Mouse (Mus musculus) right cerebral cortex, postnatal 25 days (tissue): Measurements from ENCODE around the gene Aldh16a1.
"Not testable (repeated sequence)": the region's sequence is repeated elsewhere in the genome, so short reads cannot be mapped to it uniquely, and the experiment has no call there.

Experiments
- DNase-seq: peaks from one replicate; pipeline ENCODE4 v3.0.0; 2022

The Aldh16a1 gene

GRCm38 (mm10) chr7:45110089-45110488 lies 44.3 kb downstream of the Aldh16a1 start:
- not testable (repeated sequence) for DNase-seq

DNA sequence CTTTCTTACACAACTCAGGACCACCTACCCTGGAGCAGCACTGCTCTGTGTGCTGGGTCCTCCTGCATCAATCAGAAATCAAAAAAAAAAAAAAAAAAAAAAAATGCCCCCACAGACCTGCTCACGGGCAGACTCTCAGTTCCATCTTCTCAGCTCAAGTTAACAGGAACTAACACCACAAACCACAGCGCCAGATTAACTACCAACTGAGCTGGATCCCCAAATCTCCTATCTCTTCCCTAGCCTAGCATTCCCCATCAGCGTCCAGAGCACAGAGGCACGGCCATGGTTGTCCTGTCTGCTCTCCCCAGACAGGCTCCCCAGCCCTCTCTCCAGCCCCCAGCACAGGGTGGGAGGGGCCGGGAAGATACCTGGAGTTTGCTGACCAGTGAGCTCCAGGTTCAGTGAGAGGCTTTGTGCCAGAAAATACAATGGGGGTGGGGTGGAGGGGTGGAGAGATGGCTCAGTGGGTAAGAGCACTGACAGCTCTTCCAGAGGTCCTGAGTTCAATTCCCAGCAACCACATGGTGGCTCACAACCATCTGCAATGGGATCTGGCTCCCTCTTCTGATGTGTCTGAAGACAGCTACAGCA lies 47.2 kb downstream of the Aldh16a1 start:
- no peak for DNase-seq

DNA sequence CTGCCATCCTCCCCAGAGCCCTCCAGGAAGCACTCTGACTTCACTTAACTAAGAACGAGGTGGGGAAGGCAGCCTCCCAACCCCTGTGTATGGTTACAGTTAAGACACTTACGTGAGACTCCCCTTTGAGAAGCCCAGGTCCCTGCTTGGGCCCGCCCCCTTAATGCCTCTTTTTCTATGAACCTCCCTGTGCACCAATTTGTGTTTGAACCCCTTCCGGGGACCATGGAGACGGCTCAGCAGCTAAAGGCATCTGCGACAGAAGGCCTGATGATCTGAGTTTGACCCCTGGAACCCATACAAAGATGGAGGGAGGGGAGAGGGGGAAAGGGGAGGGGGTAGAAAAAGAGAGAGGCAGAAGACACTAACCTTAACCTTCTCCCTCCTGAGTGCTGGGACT lies 47.9 kb downstream of the Aldh16a1 start:
- DNase-seq = no peak

DNA sequence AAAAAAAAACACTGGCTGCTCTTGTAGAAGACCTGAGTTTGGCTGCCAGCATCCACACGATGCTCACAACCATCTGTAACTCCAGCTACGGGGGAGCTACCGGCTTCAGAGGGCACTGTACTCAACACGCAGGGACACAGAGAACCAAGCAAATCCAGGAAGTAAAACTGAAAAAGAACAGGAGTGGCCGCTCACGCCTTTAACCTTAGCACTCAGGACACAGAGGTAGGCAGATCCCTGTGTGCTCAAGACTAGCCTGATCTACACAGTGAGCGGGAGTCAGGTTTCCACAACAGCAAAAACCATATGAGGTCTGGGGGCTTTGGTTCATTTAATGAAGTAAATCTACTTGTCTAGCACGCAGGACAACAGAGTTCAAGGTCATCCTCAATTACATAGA lies 48.9 kb downstream of the Aldh16a1 start:
- no peak for DNase-seq

DNA sequence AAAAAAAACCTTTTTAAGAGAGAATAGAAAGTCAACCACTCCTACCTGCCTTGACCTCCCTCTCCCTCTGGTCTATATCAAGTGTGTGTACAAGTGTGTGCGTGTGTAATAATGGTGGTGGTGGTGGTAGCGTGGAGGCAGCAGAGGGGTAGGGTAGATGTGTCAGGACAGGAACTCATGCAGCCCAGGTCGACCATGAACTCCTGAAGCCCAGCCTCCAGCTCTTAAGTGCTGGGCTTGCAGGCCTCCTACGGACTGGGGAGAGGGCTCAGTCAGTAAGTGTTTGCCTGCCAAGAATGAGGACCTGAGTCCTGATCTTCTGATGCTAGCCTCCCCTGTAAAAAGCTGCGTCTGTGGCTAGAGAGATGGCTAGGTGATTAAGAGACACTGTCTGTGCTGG lies 49.4 kb downstream of the Aldh16a1 start:
- DNase-seq = no peak

- peak; percentile 41 for DNase-seq
Measured at GRCm38 (mm10) chr7:45103652-45104180, 50.7 kb downstream of the Aldh16a1 start, which contains the start of gene Fcgrt. Gene Fcgrt, minus strand, starts transcription at chr7:45103851.

- no peak for DNase-seq
Measured at GRCm38 (mm10) chr7:45102940-45103585, 51.3 kb downstream of the Aldh16a1 start.

DNA sequence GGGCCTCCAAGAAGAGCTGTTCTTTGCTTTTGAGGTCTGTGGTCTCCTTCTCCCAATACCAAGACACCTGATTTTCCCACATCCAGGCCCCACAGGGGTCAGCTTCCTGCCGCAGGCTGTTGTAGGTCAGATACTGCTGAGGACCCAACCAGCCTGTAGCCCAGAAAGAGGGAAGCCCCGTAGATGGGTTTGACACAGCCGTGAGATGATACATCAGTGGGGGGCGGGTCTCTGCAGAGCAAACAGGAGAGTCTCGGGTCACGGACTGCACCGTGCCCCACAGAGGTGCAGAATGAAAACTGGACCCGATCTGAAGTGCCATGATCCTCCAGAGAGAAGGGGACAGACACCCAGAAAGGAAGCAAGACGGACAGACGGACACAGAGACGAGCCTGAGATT lies 51.9 kb downstream of the Aldh16a1 start:
- no peak for DNase-seq

DNA sequence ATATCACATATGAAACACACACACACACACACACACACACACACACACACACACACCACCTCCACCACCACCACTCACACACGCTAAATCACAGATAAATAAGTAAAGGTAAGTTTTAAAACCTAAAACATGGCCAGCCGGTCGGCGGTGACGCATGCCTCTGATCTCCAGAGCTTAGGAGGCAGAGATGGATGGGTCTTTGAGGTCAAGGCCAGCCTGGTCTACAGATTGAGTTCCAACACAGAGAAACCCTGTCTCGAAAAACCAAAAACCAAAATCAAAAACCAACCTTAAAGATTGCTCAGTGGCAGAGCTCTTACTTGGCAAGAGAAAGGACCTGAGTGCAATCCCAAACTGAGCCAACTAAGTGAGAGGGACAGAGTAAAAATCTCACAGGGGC lies 54.3 kb downstream of the Aldh16a1 start:
- no peak for DNase-seq

GRCm38 (mm10) chr7:45098541-45099240 lies 55.7 kb downstream of the Aldh16a1 start:
- DNase-seq = no peak

- DNase-seq = no peak
Measured at GRCm38 (mm10) chr7:45097479-45097878, 56.9 kb downstream of the Aldh16a1 start.

- not testable (repeated sequence) for DNase-seq
Measured at GRCm38 (mm10) chr7:45095965-45096364, 58.4 kb downstream of the Aldh16a1 start.

- DNase-seq = no peak
Measured at GRCm38 (mm10) chr7:45095367-45095766, 59.0 kb downstream of the Aldh16a1 start.

DNA sequence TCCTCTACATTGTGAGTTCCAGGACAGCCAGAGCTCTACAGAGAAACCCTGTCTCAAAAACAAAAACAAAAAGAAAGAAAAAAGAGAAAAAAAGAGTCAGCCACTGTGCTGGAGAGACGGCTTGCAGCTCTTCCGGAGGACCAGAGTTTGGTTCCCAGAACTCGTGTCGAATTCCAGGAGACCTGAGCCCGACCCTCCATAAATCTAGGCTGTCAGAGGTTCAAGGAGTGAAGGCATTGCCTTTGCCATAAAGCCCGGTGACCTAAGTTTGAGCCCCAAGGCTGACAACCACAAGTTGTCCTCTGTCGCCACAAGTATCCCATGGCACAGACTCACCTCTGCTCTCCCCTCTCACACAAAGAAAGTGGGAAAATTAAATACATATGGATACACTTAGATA lies 60.3 kb downstream of the Aldh16a1 start:
- no peak for DNase-seq

- DNase-seq = no peak
Measured at GRCm38 (mm10) chr7:45093516-45093905, 60.9 kb downstream of the Aldh16a1 start.

- no peak for DNase-seq
Measured at GRCm38 (mm10) chr7:45092828-45093515, 61.4 kb downstream of the Aldh16a1 start.

DNA sequence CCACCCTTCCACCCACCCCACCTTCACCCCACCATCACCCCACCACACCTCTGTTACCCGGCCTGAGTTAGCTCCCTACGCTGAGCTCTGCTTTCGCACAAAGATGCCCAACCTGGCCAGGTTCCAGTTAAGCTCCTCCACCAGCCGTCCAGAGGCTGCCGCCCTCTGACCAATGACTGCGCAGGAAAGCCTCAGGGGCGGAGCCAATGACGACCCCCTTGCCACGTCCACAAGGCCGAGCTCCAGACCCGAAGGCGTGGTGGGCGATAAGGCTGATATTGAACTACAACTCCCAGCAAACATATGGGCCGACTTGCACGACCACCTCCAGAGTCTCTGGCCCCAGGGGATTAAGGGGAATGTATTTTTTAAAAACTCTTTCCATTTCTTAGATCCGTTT lies 62.3 kb downstream of the Aldh16a1 start, which contains the start of gene Rcn3:
Gene Rcn3 (minus strand): TSS at position 174 of the 400 bp plus-strand sequence.
- no peak for DNase-seq

GRCm38 (mm10) chr7:45091001-45091990 lies 63.1 kb downstream of the Aldh16a1 start:
- no peak for DNase-seq
